Mouse (Mus musculus) B cell, adult 67 days (primary cell): ENCODE measurements around the gene 2610528J11Rik. TPM values are rescaled to one million over a fixed set of nuclear protein-coding genes. Genes with fewer than 3 reads are reported as not detected.

Source experiments
- total RNA-seq, 2 experiments: library from RNA; stranded (reverse); gene quantifications; 4 replicates each; pipeline ENCODE4 v1.2.4; 2023

2610528J11Rik gene
- total RNA-seq: not detected

GRCm38 (mm10) chr4:118526408-118527334, at the start of gene 2610528J11Rik:
TSS of gene 2610528J11Rik (plus strand) at chr4:118526999.

DNA sequence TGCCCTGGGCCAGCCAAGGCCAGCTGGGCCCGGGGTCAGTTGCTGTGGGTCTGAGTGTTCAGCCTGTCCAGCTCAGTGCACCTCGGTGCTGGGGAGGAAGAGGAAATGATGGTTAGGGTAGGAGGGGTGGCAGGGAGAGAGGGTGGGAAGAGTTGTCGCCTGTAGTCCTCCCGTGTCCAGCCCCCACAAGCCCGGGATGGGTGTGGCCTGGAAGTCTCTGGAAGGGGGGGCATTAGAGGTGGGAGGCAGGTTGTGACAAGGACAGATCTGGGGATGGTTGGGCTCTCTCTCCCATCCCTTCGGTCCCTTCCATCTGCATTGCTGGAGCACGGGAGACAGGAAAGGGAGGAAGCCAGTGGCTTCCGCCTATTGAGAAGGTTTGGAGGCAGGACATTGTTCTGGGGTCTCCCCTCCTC, 37.1 kb upstream of the 2610528J11Rik start, which contains the start of gene Tie1:
Gene Tie1 (minus strand): TSS at position 345 of the 416 bp plus-strand sequence.

DNA sequence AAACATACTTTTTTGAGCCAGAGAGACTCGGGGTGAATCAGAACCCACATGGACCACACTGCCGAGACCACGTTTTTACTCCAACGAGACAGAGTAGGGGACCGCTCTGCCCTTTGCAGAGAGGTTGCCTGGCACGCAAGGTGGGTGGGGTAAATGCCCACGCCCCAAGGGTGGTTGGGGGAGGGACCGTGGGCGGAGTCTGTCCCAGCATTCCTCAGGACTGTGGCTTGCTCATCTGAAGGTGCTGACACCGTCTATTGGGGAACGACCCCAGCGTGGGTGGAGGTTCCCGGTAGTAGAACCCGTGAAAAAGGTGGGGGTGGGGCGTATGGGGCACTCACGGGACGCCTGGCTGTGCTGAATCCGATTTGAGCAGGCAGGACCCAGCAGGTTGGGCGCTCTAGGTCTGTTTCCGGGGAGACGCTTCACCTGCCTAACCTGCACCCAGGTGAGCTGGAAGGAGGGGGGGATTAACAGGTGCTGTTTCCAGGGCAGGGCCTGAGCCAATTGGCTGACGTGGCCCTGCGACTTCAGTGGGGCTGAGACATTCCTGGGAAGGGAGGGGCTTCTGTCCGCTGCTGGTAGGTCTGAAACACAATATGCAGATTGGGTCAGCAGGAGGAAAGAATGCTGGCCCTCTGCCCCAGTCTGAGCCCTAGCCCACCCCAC, 16.9 kb downstream of the 2610528J11Rik start, which contains the start of gene Tmem125:
Gene Tmem125 (minus strand): TSS at position 453 of the 669 bp plus-strand sequence.

Other genes starting within 250 kb of the 2610528J11Rik start
- not detected for gene Ptprf, start 235.6 kb upstream of the 2610528J11Rik start, total RNA-seq
- gene Szt2, start 117.7 kb upstream of the 2610528J11Rik start, total RNA-seq: 10 to 100 TPM; 89.8 to 96.3 TPM
- 10 to 100 TPM; 60.8 to 78.1 TPM for gene Med8, start 117.7 kb upstream of the 2610528J11Rik start, total RNA-seq
- gene Elovl1, start 98.9 kb upstream of the 2610528J11Rik start, total RNA-seq: 10 to 100 TPM; 57.7 to 65.9 TPM
- gene Cdc20, start 89.6 kb upstream of the 2610528J11Rik start, total RNA-seq: 1 to 10 TPM; 3.4 to 3.9 TPM
- gene Mpl, start 69.5 kb upstream of the 2610528J11Rik start, total RNA-seq: under 1 TPM in 1 of 2 experiments, not detected in 1; 0.26 TPM
- under 1 TPM in 1 of 2 experiments, not detected in 1; 0.23 TPM for gene Tie1, start 36.9 kb upstream of the 2610528J11Rik start, total RNA-seq
- not detected for gene Tmem125, start 17.0 kb downstream of the 2610528J11Rik start, total RNA-seq
- gene Cfap57, start 93.8 kb downstream of the 2610528J11Rik start, total RNA-seq: not detected
- gene Ebna1bp2, start 93.8 kb downstream of the 2610528J11Rik start, total RNA-seq: 10 to 100 TPM; 62.6 to 70.9 TPM
- not detected for gene Olfr62, start 132.0 kb downstream of the 2610528J11Rik start, total RNA-seq
- not detected for gene Olfr1342, start 165.8 kb downstream of the 2610528J11Rik start, total RNA-seq
- gene Olfr1341, start 176.5 kb downstream of the 2610528J11Rik start, total RNA-seq: not detected
- gene Olfr1340, start 193.1 kb downstream of the 2610528J11Rik start, total RNA-seq: not detected
- gene Olfr1339, start 205.2 kb downstream of the 2610528J11Rik start, total RNA-seq: not detected
- not detected for gene Olfr1338, start 231.7 kb downstream of the 2610528J11Rik start, total RNA-seq